Mouse (Mus musculus): ENCODE data around the gene Cyp27b1. TPM values are rescaled to one million over a fixed set of nuclear protein-coding genes. Genes with fewer than 3 reads are reported as not detected.

Cyp27b1 gene
- polyA plus RNA-seq, 1 experiment: not detected

DNA sequence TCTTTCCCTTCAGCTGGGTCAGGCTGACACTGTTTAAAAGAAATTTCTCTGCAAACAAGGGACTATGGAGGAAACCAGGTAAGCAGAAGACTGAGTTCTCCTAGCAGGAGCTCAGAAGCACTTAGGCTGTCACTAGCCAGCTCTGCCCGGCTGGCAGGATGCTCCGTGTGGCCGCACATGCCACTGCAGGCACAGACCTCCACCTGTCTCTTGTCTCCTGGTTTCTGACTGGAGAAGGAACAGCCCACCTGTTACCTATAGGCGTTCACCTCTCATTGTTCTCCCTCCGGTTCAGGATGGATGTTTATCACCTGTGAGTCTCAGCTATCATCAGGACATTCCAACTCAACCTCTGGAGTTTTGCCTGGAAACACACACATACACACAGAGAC is 35.9 kb downstream of the Cyp27b1 start:
- TF ChIP-seq POLR2A (IDR thresholded peaks at IDR 0.05; ENCODE audit: borderline replicate concordance, low read depth, low read length): no peak
- TF ChIP-seq CTCF (IDR thresholded peaks at IDR 0.05; ENCODE audit: low read depth, low read length): no peak
- Histone ChIP-seq H3K27ac (ENCODE audit: insufficient read depth, low read depth, low read length) (no peak overlapping the region), H3K4me3 (ENCODE audit: insufficient read depth, low read length) (no peak overlapping the region), H3K4me1 (ENCODE audit: control insufficient read depth, insufficient read depth, low read length) (no peaks in the 10 kb centered on the region)

DNA sequence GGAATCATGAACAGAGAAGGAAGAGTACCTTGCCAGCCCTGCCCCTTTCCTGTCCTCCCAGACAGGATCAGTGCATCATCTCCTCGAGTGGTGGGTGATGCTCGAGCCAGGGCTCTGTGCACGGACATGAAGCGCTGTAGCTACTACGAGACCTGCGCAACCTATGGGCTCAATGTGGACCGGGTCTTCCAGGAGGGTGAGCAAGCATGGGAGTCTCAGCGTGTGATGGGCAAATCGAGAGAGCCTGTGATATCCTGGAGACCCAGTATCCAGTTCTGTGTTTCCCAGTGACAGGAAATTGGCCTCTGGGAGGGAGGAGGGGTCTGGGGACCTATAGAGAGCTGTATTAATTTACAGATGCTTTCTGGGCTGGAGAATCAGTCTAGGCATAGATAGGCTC is 37.0 kb downstream of the Cyp27b1 start:
- Histone ChIP-seq H3K4me3 (ENCODE audit: insufficient read depth, low read length) (no peak overlapping the region), H3K27ac (ENCODE audit: insufficient read depth, low read depth, low read length) (no peak overlapping the region), H3K4me1 (ENCODE audit: control insufficient read depth, insufficient read depth, low read length) (no peaks in the 10 kb centered on the region)
- TF ChIP-seq POLR2A (IDR thresholded peaks at IDR 0.05; ENCODE audit: borderline replicate concordance, low read depth, low read length): no peak
- no peak for TF ChIP-seq CTCF (IDR thresholded peaks at IDR 0.05; ENCODE audit: low read depth, low read length)

DNA sequence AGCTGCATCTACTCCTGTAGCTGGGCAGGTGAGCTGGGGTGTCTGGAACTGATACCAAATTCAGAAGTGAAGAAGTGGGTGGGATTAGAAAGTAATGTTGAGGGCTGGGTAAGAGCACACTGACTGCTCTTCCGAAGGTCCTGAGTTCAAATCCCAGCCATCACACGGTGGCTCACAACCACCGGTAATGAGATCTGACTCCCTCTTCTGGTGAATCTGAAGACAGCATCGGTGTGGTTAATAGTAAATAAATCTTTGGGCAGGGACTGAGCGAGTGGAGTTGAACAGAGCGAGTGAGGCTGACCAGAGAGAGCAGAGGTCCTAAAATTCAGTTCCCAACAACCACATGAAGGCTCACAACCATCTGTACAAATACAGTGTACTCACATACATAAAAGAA is 37.6 kb downstream of the Cyp27b1 start:
- Histone ChIP-seq H3K27ac (ENCODE audit: insufficient read depth, low read depth, low read length) (no peak overlapping the region), H3K4me1 (ENCODE audit: control insufficient read depth, insufficient read depth, low read length) (no peaks in the 10 kb centered on the region), H3K4me3 (ENCODE audit: insufficient read depth, low read length) (no peak overlapping the region)
- no peak for TF ChIP-seq POLR2A (IDR thresholded peaks at IDR 0.05; ENCODE audit: borderline replicate concordance, low read depth, low read length)
- TF ChIP-seq CTCF (IDR thresholded peaks at IDR 0.05; ENCODE audit: low read depth, low read length): no peak

DNA sequence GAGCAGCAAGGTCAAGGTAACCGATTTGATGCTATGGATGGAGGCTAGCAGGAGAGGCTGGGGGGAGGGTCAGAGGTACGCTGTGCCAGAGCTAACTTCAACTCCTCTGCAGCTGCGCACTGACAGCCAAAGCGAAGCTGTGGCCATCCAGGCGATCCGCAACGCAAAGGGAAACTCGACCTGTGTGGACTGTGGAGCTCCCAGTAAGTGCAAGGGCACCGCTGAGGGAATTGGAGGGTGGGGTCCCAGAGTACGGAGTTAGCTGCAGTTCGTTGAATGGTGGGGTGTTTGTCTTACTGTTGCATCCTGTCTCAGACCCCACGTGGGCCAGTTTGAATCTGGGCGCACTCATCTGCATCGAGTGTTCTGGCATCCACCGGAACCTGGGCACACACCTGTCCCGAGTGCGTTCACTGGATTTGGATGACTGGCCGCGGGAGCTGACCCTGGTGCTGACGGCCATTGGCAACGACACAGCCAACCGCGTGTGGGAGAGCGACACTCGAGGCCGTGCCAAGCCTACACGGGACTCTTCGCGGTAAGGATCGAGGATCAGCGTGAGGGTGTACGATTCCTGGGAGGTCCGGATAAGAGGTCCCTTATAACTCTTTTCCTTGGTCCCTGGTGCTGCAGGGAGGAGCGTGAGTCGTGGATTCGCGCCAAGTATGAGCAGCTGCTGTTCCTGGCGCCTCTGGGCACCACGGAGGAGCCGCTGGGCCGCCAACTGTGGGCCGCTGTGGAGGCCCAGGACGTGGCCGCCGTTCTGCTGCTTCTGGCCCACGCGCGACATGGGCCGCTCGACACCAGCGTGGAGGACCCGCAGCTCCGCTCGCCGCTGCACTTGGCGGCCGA is 42.7 kb downstream of the Cyp27b1 start:
- TF ChIP-seq POLR2A (IDR thresholded peaks at IDR 0.05; ENCODE audit: borderline replicate concordance, low read depth, low read length) (no peak), CTCF (IDR thresholded peaks at IDR 0.05; ENCODE audit: low read depth, low read length) (no peak)
- H3K27ac ChIP-seq (ENCODE audit: insufficient read depth, low read depth, low read length): no peak overlapping the region
- no peak overlapping the region for H3K4me3 ChIP-seq (ENCODE audit: insufficient read depth, low read length)
- H3K4me1 ChIP-seq (ENCODE audit: control insufficient read depth, insufficient read depth, low read length): no peaks in the 10 kb centered on the region

DNA sequence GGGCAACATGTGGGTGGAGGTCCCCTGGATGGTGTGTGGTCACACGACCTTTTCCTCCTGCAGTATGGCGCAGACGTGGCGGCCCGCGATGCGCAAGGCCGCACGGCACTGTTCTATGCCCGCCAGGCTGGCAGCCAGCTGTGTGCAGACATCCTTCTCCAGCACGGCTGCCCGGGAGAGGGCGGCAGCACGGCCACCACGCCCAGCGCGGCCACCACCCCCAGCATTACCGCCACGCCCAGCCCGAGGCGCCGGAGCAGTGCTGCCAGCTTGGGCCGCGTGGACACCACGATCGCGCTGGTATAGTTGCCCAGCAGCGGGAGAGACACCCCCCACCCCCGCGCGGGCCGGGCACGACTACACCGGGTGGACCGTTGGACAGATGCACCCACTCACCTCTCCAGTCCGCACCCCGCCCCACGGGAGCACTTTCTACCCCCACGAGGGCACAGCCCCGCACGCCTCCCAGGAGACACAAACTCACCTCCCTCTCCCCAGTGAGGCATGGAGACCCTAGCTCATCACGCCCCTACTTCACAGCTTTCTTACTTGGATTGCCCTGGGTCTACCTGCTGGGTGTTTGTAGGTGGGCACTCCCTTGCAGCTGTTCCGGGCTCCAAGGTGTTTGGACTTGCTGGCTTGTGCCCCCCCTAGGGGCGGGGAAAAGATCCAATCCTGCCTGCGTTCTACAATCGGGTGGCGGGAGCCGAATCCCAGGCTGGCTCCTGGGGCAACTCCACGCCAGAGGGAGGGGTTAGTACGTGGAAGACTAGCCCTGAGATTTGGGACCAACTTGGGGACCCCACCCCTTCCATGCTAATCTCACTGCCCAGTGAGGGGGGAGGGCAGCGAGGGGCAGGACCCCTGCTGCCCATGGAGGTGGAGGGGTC is 43.7 kb downstream of the Cyp27b1 start:
- H3K4me3 ChIP-seq (ENCODE audit: insufficient read depth, low read length): no peak overlapping the region
- TF ChIP-seq CTCF (IDR thresholded peaks at IDR 0.05; ENCODE audit: low read depth, low read length) (no peak), POLR2A (IDR thresholded peaks at IDR 0.05; ENCODE audit: borderline replicate concordance, low read depth, low read length) (no peak)
- H3K27ac ChIP-seq (ENCODE audit: insufficient read depth, low read depth, low read length): no peak overlapping the region
- H3K4me1 ChIP-seq (ENCODE audit: control insufficient read depth, insufficient read depth, low read length): no peaks in the 10 kb centered on the region

DNA sequence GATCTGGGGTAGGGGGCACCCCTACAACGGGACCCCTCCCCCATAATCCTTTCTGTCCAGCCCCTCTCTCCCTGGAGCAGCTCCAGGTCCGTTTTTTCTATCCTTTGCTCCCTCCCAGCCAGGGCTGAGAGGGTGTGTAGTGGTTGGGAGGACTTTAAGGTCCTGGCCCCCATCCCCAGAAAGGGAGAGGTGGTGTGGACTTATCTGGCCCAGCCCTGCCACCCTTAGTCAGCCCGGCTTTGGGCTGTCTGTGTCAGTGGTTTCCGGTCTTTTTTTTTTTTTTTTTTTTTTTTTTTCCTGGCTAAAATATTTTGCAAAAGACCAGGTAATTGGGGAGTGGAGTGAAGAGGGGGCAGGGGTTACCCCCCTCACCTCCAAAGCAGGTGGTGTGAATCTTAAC is 44.7 kb downstream of the Cyp27b1 start:
- TF ChIP-seq CTCF (IDR thresholded peaks at IDR 0.05; ENCODE audit: low read depth, low read length) (no peak), POLR2A (IDR thresholded peaks at IDR 0.05; ENCODE audit: borderline replicate concordance, low read depth, low read length) (no peak)
- Histone ChIP-seq H3K4me1 (ENCODE audit: control insufficient read depth, insufficient read depth, low read length) (no peaks in the 10 kb centered on the region), H3K27ac (ENCODE audit: insufficient read depth, low read depth, low read length) (no peak overlapping the region), H3K4me3 (ENCODE audit: insufficient read depth, low read length) (no peak overlapping the region)

DNA sequence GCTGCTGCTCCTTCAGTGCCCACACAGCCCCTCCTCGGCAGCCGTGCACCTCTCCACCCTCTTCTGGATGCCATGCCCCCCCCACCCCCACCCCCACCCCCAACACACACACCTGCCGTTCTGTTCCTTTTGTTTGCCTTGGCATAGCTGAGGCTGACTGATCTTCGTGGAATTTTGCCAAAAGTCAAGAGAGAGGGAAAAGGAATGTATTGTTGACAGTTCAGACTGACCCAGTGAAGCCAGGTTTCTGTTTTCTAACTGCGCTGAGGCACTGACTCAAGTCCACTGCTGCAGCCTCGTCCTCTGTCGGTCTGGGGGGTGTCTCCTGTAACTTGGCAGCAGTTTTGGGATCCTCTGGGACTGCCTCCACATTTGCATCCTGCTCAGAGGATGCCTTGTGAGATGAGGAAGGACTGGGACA is 46.3 kb downstream of the Cyp27b1 start:
- Histone ChIP-seq H3K27ac (ENCODE audit: insufficient read depth, low read depth, low read length) (no peak overlapping the region), H3K4me3 (ENCODE audit: insufficient read depth, low read length) (no peak overlapping the region), H3K4me1 (ENCODE audit: control insufficient read depth, insufficient read depth, low read length) (no peaks in the 10 kb centered on the region)
- TF ChIP-seq CTCF (IDR thresholded peaks at IDR 0.05; ENCODE audit: low read depth, low read length): no peak
- TF ChIP-seq POLR2A (IDR thresholded peaks at IDR 0.05; ENCODE audit: borderline replicate concordance, low read depth, low read length): no peak

DNA sequence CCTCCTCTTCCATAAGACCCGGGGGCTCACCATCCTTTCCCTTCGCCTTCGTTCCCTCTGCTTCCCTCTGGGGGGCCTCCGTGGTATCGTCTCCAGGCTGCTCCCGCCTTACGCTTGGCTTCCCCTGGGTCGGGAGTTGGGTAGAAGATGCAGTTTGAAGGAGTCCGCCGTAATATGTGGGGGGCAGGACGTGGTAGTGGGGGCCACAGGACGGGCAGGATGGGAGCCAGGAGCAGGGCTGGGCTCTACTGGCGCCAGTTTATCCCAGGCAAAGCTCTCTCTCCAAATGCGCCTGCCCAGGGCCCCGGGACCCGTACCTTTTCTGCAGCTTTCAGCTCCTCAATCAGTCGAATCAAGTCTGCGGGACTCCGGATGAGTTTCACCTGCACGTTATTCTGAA is 50.5 kb downstream of the Cyp27b1 start:
- no peak overlapping the region for H3K27ac ChIP-seq (ENCODE audit: insufficient read depth, low read depth, low read length)
- TF ChIP-seq CTCF (IDR thresholded peaks at IDR 0.05; ENCODE audit: low read depth, low read length) (no peak), POLR2A (IDR thresholded peaks at IDR 0.05; ENCODE audit: borderline replicate concordance, low read depth, low read length) (no peak)
- no peak overlapping the region for H3K4me3 ChIP-seq (ENCODE audit: insufficient read depth, low read length)
- H3K4me1 ChIP-seq (ENCODE audit: control insufficient read depth, insufficient read depth, low read length): peaks cover 6% of the 10 kb centered on the region

DNA sequence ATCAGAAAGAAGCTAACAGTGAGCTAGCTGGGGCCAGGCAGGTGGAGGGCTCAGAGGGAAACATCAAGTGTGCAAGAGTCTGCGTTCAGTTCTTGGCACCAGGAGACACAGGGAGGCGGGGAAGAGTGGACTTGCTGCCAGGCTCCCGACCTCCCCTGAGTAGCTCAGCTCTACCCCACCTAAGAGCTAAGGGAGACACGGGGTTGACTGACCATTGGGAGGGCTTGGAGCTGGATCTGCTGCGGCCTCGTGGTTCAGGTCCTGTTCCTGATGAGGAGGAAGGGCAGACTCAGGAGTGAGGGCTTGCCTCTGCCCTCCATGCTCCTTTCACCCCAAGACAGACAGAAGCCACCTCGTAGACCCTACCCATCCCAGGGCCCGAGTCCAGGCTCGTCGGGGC is 51.1 kb downstream of the Cyp27b1 start:
- Histone ChIP-seq H3K4me1 (ENCODE audit: control insufficient read depth, insufficient read depth, low read length) (peaks cover 13% of the 10 kb centered on the region), H3K27ac (ENCODE audit: insufficient read depth, low read depth, low read length) (no peak overlapping the region), H3K4me3 (ENCODE audit: insufficient read depth, low read length) (no peak overlapping the region)
- TF ChIP-seq CTCF (IDR thresholded peaks at IDR 0.05; ENCODE audit: low read depth, low read length) (no peak), POLR2A (IDR thresholded peaks at IDR 0.05; ENCODE audit: borderline replicate concordance, low read depth, low read length) (no peak)

DNA sequence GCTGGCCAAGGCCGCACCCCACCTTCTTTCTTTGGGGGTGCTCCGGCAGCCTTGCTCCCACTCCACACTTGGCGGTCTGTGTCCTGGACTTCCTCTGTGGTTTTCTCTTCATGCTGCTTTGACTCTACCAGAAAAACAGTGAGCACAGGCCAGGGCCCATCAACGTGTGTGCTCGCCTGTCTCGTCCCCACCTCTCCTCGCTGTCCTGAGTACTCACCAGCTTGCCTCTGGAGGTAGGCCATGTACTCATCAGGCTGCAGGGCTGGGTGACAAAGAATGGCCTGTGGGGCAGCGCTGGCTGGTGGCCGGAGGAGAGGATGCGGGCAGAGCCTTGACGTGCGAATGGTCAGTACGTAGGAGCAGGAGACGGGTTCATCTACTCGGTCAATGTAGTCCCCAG is 51.8 kb downstream of the Cyp27b1 start:
- TF ChIP-seq CTCF (IDR thresholded peaks at IDR 0.05; ENCODE audit: low read depth, low read length) (no peak), POLR2A (IDR thresholded peaks at IDR 0.05; ENCODE audit: borderline replicate concordance, low read depth, low read length) (no peak)
- Histone ChIP-seq H3K4me1 (ENCODE audit: control insufficient read depth, insufficient read depth, low read length) (peaks cover 16% of the 10 kb centered on the region), H3K4me3 (ENCODE audit: insufficient read depth, low read length) (no peak overlapping the region), H3K27ac (ENCODE audit: insufficient read depth, low read depth, low read length) (no peak overlapping the region)
